Mouse (Mus musculus) bone marrow, adult 2 months (tissue): ENCODE data around the gene Ablim1. TPM values are rescaled to one million over a fixed set of nuclear protein-coding genes. Genes with fewer than 3 reads are reported as not detected.

Experiments used
- H3K27ac ChIP-seq: fragments of 200-500 bp; 2 replicates; pipeline ENCODE4 v1.5.1; 2012; ENCODE audit warnings: low read depth, mild to moderate bottlenecking, control low read depth, inconsistent platforms, low read length; ENCODE audit not compliant: control insufficient read depth, poor library complexity, insufficient read depth
- H3K4me1 ChIP-seq: fragments of 200-500 bp; 2 replicates; pipeline ENCODE4 v1.6.1; 2011; ENCODE audit warnings: low read length; ENCODE audit not compliant: control insufficient read depth, insufficient read depth
- H3K4me3 ChIP-seq: fragments of 200-500 bp; replicated peaks from 2 replicates; pipeline ENCODE3; 2011; ENCODE audit warnings: mild to moderate bottlenecking, low read depth, low read length, control low read depth; ENCODE audit not compliant: control insufficient read depth
- CTCF ChIP-seq: fragments of 200-500 bp; IDR thresholded peaks from 2 replicates; pipeline ENCODE4 v1.5.1; 2011; ENCODE audit warnings: low read length, control low read depth; ENCODE audit not compliant: control insufficient read depth, insufficient read depth
- POLR2A ChIP-seq: fragments of 200-500 bp; IDR thresholded peaks from 2 replicates; pipeline ENCODE4 v1.6.1; 2011; ENCODE audit warnings: low read depth, mild to moderate bottlenecking, control low read depth, low read length, borderline replicate concordance; ENCODE audit not compliant: control insufficient read depth
- WGBS: fragments of 180-500 bp; shearing (Covaris S2); methylation state at CpG from one replicate; pipeline ENCODE4 v1.1.7; 2018; 5-methylcytosine and 5-hydroxymethylcytosine counted together
- polyA plus RNA-seq: library from polyadenylated mRNA; stranded (reverse); fragments of >200 nt; gene quantifications from 2 replicates; pipeline ENCODE4 v1.2.4, GENCODE M21; 2011; ENCODE audit warnings: low replicate concordance; ENCODE audit not compliant: missing spikeins, insufficient read depth, insufficient read length

Gene Ablim1
- polyA plus RNA-seq, 1 experiment = 15.5 TPM

DNA sequence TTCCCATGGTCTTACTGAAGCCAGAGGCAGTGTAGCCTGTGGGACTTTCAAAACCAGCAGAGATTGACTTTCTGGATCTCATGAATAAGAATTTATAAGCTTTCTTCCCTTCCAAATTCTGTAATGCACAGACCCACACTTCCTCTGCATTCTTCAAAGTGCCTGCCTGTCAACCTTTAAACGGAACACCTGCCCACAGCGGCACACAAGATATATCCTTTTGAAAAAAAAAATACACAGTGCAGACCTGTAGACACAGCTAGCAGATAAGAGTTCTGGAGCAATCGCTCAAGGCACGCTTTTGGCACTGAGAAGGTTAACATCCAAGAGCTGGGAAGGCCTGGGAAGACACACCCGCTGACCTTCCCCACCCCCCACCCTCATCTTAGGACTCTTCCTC is 199.8 kb downstream of the Ablim1 start:
- peaks cover 1% of the 10 kb centered on the region; the same call in 1 of the 2 replicates for H3K4me1 ChIP-seq
- H3K27ac ChIP-seq = no peak overlapping the region
- 70% methylated on average over 5 of the region's 5 CpGs for WGBS
- TF ChIP-seq POLR2A (no peak), CTCF (no peak)
- H3K4me3 ChIP-seq = no peak overlapping the region

DNA sequence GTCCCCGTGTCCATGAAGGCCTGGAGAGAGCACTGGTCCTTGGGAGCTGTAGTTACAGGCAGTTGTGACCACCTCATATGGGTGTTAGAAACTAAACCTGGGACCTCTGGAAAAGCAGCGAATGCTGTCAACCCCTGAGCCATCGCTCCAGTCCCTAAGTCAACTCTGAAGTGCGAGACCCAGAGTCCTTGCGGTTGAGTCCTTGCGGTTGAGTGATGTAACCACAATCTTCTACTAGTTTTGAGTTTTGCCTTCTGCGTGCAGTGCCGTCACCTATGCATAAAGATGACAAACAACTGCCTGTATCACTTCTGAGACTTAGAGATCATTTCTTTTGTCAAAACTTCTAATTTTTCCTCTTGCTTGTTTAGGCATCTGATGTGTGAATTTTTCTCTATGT is 200.7 kb downstream of the Ablim1 start:
- no peaks in the 10 kb centered on the region; the same call in 1 of the 2 replicates for H3K4me1 ChIP-seq
- WGBS = 76% methylated on average over 8 of the region's 8 CpGs
- H3K27ac ChIP-seq = no peak overlapping the region
- no peak overlapping the region for H3K4me3 ChIP-seq
- no peak for TF ChIP-seq CTCF
- no peak for TF ChIP-seq POLR2A

DNA sequence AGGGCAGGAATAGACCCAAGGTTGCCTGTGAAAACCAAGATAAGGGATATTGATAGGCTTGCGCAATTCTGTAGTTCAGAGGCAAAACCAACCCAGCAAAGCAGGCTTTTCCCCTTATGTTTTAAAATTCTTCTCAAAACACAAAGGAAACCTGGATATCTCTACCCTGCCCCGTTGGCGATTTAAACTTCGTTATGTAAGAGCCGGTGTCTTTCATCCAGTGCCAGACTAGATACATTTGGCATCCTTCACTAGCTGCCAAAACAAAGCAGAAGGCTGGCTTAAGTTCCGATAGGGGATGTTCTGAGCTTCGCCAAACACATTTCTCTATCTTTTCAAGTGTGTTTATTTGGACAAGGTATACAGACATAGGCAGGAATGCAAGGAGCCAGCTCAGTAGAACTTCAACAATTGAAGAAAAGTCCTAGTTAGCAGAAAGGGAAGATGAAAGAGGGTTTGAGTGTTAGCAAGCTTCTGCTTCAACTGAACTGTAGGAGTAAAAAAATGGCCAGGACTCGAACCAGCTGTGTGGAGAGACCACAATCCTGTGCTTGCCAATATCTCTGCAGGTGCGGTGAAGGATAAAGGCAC is 201.8 kb downstream of the Ablim1 start:
- H3K4me1 ChIP-seq = no peaks in the 10 kb centered on the region; the same call in 1 of the 2 replicates

DNA sequence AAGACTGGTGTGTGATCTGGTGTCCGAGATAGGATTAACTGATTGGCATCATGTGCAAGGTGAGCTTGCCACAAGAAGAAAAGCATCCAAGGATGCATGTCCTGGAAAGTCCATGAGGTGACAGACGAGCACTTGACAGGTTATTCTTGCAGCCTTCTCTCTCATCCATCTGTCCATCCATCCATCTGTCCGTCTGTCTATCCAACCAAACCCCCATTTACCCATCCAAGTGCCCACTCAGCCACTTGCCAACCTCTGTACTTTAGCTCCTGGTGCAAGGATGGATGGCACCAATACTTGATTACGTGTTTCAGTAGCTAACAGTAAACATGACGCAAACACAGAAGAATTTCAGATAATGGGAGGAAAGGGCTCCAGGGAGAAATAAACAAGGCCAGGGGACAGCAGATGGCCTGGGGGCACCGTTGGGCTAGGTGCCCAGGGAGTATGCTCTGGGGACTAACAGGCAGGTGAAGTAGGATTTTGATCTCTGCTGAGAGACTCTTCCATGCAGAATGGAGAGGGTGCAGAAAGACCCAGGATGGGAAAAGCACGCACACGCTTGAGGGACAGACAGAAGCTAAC is 202.4 kb downstream of the Ablim1 start:
- WGBS = 59% methylated on average over 8 of the region's 8 CpGs
- no peak for TF ChIP-seq CTCF
- no peak for TF ChIP-seq POLR2A
- Histone ChIP-seq H3K4me1 (no peaks in the 10 kb centered on the region; the same call in 1 of the 2 replicates), H3K4me3 (no peak overlapping the region), H3K27ac (no peak overlapping the region)

More for the DNA sequence above, 201.8 kb downstream of the Ablim1 start:
- Histone ChIP-seq H3K27ac (no peak overlapping the region), H3K4me3 (no peak overlapping the region)
- 27% methylated on average over 9 of the region's 9 CpGs for WGBS
- TF ChIP-seq CTCF (no peak), POLR2A (no peak)

DNA sequence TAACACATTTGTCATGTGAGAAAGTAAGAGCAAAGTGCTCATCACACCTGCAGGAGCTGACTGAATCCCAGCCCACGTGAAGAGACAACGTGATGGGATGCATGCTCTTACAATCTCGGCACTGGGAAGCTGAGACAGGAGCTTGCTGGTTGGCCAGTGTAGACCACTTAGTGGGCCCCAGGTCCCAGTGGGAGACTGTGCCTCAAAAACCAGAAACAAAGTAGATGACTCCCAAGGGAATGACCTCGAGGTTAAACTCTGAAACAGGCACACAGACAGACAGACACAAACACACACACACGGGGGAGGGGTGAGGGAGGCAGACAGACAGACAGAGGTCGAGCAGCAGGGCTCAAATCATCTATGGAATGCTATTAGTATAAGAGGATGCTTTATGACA is 203.4 kb downstream of the Ablim1 start:
- Histone ChIP-seq H3K4me3 (no peak overlapping the region), H3K27ac (no peak overlapping the region), H3K4me1 (no peaks in the 10 kb centered on the region; the same call in 1 of the 2 replicates)
- WGBS = 76% methylated on average over 6 of the region's 6 CpGs
- TF ChIP-seq POLR2A = no peak
- TF ChIP-seq CTCF = no peak

DNA sequence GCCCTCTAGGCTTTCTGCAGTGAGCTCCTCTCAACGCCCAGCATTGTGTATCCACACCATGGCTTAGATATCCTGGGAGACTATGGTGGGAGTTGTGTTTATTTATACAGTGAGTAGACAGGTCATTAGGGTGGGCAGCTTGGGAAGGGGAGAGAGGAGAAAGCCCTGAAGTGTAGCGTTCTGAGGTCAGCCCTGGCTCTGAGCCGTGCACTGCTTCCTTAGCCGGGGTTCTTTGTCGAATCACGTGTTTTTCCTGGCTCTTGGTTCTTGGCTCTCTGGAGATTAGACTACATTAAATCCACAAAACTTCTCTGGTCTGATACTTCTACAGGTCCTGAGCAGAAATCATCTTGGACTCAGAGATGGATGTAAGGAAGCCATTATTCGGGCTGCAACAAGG is 205.1 kb downstream of the Ablim1 start:
- Histone ChIP-seq H3K4me3 (no peak overlapping the region), H3K27ac (no peak overlapping the region), H3K4me1 (no peaks in the 10 kb centered on the region; the same call in none of the 2 replicates)
- TF ChIP-seq POLR2A (no peak), CTCF (no peak)
- WGBS = 80% methylated on average over 7 of the region's 7 CpGs

DNA sequence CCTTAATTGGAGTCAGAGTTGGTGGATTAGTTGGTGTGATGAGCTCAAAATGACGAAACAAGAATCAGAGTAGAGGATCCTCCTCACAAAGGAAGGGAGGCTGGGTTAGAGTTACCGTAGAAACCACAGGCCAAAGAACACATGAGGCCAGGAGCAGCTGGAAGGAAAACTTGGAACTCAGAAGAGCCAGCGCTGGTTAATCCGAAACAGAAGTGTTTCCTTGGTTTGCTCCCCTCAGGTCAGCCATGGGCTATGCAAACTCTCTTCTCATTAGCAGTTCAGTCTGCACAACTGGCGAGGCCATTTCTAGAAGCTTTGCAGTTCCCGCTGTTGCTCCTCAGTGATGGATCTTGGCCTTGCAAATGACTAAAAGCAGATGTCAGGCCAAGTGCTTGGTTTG is 208.2 kb downstream of the Ablim1 start:
- no peak for TF ChIP-seq POLR2A
- no peak for TF ChIP-seq CTCF
- Histone ChIP-seq H3K4me3 (no peak overlapping the region), H3K27ac (no peak overlapping the region), H3K4me1 (peaks cover 2% of the 10 kb centered on the region)
- WGBS = 81% methylated on average over 6 of the region's 6 CpGs

DNA sequence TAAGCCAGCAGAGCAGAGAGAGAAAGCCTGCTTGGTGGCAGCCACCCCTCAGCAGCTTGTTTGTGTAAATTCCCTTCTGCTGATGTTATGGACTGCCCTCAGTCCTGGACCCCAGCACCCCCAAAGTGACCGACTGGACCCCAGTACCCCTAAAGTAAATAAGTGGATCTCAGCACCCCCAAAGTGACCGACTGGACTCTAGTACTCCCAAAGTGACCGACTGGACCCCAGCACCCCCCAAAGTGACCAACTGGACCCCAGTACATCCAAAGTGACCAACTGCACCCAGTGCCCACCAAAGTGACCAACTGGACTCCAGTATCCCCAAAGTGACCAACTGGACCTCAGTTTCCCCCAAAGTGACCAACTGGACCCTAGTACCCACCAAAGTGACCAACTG is 208.7 kb downstream of the Ablim1 start:
- peaks cover 2% of the 10 kb centered on the region for H3K4me1 ChIP-seq
- H3K27ac ChIP-seq = no peak overlapping the region
- TF ChIP-seq POLR2A (no peak), CTCF (no peak)
- 79% methylated on average over 3 of the region's 3 CpGs for WGBS
- H3K4me3 ChIP-seq = no peak overlapping the region

DNA sequence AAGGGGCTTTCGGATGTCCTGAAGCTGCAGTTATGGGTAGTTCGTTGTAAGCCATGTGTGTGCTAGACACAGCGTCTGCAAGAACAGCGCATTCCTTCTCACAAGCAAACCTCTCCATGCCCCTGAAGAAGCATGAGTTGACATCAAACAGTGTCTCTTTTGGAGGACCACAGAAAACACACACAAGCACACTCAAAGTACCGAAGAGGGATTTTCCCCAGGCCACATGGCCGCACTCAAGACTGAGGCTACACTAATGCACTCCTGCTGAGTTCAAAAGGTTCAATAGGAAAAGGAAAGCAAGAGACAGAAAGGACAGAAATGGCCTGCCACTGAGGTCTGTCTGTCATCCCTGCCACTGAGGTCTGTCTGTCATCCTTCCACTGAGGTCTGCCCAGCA is 209.6 kb downstream of the Ablim1 start:
- TF ChIP-seq POLR2A (no peak), CTCF (no peak)
- H3K4me3 ChIP-seq = no peak overlapping the region
- peaks cover 2% of the 10 kb centered on the region for H3K4me1 ChIP-seq
- 82% methylated on average over 6 of the region's 6 CpGs for whole genome bisulfite sequencing
- no peak overlapping the region for H3K27ac ChIP-seq
